ENCODE assay signal across 15 mouse cellular contexts in genomic region chr6:39131480-39131879, GRCm38 (mm10).
"Had no signal": no experiment of that assay in that cellular context is flagged by ENCODE, and none has a peak within 500 bp of the region (broad histone marks: within the 10 kb centered on the region; RNA-seq: fewer than 3 reads in every experiment).

No protein-coding gene starts in this region.

- H3K9me3 ChIP-seq: midbrain, embryonic 12.5 days had no signal

- H3K27me3 ChIP-seq: midbrain, embryonic 12.5 days; neural tube, embryonic 12.5 days had no signal

- H3K27ac ChIP-seq: midbrain, embryonic 10.5 days; midbrain, embryonic 12.5 days; neural tube, embryonic 12.5 days had no signal

- H3K4me3 ChIP-seq: midbrain, embryonic 10.5 days; midbrain, embryonic 12.5 days; myocyte; neural tube, embryonic 12.5 days had no signal

- H3K9ac ChIP-seq: lung, embryonic 14.5 days; midbrain, embryonic 12.5 days; neural tube, embryonic 12.5 days had no signal

- DNase-seq: lung, adult 18-20 months; lung, embryonic 14.5 days; lung, postnatal 10 days; lung, postnatal 4 days; midbrain, embryonic 14.5 days; right cerebral cortex, postnatal 14 days; right cerebral cortex, postnatal 4 days; spleen, adult 18-20 months; thymus, adult 18-20 months; thymus, postnatal 25 days; thymus, postnatal 4 days had no signal

- H3K4me1 ChIP-seq: midbrain, embryonic 10.5 days; midbrain, embryonic 12.5 days; neural tube, embryonic 12.5 days had no signal
